Mouse (Mus musculus) kidney, postnatal 25 days (tissue): ENCODE results near the gene Ece1.

Experiments
- DNase-seq, 2 experiments: peaks; one replicate each; pipeline ENCODE4 v3.0.0; 2021; ENCODE audit warnings: mixed read lengths in 2 of 2

Gene Ece1

DNA sequence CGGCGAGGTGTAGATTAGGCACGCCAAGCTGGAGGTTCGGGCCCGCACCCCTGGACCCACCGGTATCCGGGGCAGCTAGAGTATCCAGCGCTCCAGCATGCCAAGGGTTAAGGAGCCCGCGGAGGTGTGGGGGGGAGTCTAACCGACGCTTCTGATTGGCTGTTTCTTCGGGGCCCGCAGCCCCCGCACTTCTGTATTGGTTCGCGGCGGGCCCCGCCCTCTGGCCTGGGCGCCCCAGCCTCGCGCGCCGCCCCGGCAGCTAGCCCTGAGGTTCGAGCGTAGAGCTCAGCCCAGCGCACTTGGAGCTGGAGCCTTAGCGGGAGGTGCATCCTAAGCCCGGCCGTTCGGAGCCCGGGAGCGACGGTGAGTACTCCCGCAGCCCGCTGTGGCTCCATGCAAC, at the start of gene Ece1:
TSS of gene Ece1 (plus strand) at position 219 of the 400 bp plus-strand sequence.
- DNase-seq, result peak; percentile 93 to 97

DNA sequence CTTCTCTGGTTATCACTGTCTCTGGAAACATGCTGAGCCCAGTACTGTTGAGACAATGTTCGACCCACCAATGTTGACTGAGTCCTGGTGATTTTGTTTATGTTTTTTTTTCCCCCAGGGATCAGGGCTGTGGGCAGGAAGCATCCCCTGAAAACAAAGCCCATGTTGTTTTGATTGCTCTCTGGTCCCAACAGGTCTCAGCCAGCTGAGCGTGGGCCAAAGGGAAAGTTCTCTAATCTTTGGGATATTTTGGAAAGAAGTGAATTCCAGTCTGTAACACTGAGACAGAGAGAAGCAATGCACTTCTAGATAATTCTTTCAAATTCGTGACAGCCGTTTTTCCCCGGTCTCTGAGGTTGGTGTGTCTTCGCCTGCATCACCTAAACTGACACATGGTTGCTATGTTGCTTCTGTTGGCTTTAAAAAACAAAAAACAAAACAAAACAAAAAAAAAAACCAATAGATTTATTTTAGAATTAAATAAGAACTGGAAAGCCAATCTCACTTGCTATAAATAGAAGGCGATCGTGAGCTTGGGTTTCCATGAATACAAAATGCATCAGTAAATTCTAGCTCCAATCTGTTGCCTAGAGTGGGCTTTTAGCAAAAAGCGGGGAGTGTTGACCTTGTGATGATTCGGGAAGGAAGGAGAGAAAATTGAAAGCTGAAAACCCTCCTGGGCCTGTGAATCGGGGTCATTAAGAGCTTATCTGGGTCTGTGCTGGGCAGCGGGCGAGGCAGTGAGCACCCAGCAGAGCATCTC, 48.9 kb upstream of the Ece1 start:
- DNase-seq, result no peak

DNA sequence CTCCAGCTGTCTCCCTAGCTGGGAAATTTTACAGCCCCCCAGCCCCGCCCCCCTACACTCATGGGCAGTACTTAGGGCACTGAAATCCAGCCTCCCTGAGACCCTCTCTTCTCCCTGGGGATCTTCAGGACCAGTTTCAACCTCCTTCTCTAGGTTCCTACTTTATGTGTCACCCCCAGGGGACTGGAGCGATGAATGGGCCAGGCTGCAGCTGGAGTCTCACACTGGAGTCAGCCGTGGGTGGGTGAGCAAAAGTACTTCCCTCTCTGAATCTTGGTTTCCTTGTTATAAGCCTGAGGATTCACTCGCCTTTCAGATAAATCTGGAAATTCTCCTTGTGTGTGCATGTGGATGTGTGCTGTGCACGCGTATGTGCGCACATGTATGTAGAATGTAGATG, 47.9 kb upstream of the Ece1 start:
- DNase-seq, result no peak

- DNase-seq, result no peak
Observed at GRCm38 (mm10) chr4:137815473-137815872, 46.6 kb upstream of the Ece1 start.

DNA sequence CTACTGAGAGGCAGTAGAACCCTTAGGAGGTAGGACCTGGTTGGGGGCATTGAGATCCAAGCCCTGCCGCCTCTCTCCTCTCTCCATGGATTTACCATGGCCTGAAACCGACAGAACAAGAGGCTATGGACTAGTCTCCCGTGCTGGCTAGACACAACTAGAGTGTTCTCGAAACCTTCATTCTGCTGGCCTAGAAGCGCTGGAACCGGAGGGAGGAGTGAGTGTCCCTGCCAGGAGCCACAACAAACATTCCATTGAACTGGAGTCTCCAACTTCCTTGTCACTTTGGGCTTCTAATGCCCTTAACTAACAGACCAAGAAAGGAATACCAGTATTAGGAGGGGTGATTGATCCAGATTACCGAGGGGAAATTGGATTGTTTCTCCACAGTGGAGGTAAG, 45.8 kb upstream of the Ece1 start:
- DNase-seq, result no peak

- no peak for DNase-seq
Observed at GRCm38 (mm10) chr4:137818341-137818740, 43.7 kb upstream of the Ece1 start.

GRCm38 (mm10) chr4:137819487-137819886, 42.5 kb upstream of the Ece1 start:
- DNase-seq, result peak in 1 of 2 experiments; percentile 11

DNA sequence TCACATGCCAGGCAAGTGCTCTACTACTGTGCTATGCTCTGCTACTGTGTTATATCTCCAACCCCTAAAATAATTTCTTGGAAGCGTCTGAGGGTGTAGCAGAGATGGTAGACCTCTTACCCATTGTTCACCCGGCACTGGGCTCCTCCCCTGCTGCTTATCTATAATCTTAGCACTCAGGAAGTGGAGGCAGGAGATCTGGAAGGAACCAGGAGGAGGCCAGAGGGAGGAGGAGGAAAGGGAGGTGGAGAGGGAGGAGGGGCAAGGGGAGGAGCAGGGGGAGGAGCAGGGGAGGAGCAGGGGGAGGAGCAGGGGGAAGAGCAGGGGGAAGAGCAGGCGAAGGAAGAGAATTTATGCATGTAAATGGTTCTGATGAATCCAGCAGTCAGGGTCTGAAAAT, 41.3 kb upstream of the Ece1 start:
- DNase-seq, result no peak

DNA sequence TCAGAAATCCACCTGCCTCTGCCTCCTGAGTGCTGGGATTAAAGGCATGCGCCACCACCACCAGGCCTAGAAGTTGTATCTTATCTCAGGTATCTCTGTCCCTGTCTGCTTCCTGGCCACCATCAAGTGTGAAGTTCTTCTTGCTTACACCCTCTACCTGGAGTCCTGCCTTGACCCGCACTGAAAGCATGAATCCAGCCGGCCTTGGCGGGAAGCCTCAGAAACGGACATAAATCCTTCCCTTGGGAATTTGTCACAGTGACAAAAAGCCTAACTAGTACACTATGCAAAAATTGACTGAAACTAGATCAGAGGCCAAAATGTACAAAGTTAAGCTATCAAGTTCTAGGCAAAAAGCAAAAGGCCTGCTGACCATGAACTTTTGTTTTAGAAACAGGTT, 39.5 kb upstream of the Ece1 start:
- DNase-seq, result no peak

DNA sequence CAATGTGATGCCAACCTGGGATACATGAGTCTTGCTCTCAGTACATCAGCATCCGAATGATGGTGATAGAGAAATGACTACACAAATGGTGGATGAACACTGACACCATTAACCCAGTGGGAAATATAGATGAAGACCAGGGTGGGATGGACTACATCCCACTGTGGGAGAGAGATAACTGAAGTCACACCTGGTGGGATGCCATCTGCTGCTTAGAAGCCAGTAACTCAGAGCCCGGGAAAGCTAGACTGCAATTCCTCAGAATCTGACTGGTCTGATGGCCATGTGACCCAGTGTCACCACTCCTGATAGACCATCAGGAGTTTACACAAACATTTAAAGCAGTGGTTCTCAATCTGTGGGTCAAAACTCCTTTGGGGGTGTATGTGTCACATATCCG, 38.5 kb upstream of the Ece1 start:
- no peak for DNase-seq

DNA sequence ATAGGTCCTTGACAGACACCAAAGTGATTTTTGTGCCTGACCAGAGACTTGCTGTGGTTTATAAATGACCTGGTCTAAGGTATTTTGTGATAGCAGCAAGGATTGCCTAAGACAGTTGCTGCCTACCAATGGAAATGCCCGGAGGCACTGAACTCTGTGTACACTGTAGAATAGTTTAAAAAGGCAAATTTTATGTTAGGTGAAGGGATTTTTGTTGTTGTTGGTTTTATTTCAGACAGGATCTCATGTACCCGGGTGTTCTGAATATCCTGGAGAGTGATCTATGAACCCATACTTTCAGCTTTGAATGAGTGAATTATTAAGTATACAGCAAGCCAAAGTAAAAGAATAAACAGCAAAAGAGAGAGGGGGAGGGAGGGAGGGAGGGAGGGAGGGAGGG, 37.2 kb upstream of the Ece1 start:
- DNase-seq, result peak in 1 of 2 experiments; percentile 15

GRCm38 (mm10) chr4:137830380-137830779, 31.7 kb upstream of the Ece1 start:
- peak in 1 of 2 experiments; percentile 44 for DNase-seq

GRCm38 (mm10) chr4:137831598-137831997, 30.4 kb upstream of the Ece1 start:
- DNase-seq, result peak in 1 of 2 experiments; percentile 21

DNA sequence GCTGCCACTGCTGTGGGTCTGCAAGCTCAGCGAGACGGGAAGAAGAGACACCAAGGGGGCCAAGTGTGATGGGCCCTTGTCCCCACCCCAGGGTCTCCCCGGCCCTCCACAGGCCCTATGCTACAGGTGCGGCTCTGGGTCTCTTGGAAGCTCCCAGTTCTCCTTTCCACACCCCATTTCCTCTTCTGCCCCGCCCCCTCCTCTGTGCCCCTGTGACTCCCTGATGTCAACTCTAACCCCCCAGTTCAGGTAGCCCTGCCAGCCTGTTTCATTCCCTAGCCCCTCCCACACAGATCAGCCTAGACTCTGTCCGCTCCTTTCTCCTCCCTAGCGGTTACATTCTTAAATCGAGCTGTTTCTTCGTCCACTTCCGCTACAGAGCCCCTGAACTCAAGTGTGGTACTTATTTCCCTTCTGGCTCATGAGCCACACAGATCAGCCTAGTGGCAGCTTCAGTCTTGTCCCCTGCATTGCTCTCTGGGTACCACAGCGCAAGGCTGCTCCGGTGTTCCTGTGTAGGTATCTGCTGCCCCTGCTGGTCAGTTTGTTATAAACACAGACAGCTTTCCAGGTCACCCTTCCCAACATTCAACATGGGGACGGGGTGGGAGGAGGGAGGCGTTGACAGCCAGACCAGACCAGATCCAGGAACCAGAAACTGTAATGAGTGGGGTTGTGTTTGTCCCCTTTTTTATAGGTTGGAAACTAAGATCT, 26.3 kb upstream of the Ece1 start:
- DNase-seq, result peak; percentile 89 to 93

- DNase-seq, result peak in 1 of 2 experiments; percentile 23
Observed at GRCm38 (mm10) chr4:137836741-137837140, 25.3 kb upstream of the Ece1 start.

- DNase-seq, result peak; percentile 83 to 93
Observed at GRCm38 (mm10) chr4:137837792-137838191, 24.2 kb upstream of the Ece1 start.

DNA sequence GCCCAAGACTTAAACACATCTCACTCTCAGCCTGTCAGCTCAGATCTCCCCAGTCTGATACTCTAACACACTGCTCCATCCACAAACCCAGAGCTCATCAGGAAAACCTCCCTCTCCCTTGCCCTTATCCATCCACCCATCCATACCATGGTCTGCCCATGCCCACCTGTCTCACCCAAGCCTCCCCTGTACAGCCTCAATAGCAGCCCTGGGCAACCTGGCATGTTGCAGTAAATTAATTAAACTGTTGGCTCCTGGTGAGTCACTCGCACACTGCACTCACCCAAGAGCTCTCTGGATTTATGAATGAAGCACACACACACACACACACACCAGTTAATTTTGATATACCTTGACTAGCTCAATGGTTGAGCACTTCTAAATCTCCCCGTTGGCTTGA, 23.2 kb upstream of the Ece1 start:
- DNase-seq, result peak in 1 of 2 experiments; percentile 26

DNA sequence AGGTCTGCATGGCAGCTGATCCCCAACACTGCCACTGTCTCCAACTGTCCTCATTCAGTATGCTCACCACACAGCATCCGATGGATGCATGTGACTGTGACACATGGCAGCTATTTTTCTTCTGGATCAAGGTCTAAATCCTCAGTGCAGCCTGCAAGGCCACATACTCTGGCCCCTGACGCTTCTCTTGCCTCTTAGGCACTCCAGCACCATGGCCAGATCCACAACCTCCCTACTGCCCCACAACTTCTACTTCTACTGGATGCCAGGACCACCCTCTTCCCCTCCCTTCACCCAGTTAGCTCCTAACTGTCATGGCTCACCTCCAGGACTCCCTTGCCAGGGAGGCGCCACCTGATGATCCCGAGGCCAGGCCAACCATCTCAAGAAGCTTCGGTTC, 22.6 kb upstream of the Ece1 start:
- peak in 1 of 2 experiments; percentile 37 for DNase-seq

DNA sequence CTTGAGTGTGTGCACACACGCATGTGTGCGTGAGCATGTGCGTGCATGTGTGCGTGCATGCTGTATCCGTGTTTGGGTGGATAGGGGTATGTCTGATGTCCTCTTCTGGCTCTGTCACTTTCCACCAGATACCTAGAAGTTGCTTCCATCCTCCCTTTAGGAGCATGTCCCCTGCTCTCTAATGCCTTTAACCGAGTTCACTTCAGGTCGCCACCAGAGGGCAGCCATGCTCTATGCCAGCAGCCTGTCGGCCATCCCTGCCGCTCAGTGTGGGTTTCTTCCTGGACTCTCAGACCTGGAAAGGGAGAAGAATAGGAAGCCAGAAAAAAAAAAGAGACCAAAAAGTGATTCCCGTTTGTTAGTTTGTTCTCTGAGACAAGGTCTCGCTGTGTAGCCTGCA, 17.4 kb upstream of the Ece1 start:
- peak; percentile 83 to 89 for DNase-seq

DNA sequence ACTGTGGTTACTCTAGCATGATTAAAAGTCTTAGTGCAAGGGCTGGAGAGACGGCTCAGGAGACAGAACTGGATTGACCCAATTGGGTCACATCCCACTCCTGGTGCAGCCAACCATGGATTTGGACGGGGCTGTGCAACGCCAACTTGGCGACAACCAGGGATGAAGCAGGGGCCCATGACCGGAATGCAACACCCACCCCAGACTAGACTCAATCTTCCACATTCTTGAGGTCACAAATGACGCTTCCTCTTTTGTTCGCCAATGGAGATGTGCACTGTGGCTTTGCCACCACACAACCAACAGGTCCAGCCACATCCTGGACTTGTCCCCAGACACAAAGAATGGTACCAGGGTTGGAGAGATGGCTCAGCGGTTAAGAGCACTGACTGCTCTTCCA, 14.4 kb upstream of the Ece1 start:
- peak in 1 of 2 experiments; percentile 36 for DNase-seq

GRCm38 (mm10) chr4:137850161-137850560, 11.9 kb upstream of the Ece1 start:
- DNase-seq, result no peak

GRCm38 (mm10) chr4:137851484-137851883, 10.6 kb upstream of the Ece1 start:
- DNase-seq, result peak; percentile 79 to 80

GRCm38 (mm10) chr4:137853822-137854221, 8.2 kb upstream of the Ece1 start:
- DNase-seq, result no peak

DNA sequence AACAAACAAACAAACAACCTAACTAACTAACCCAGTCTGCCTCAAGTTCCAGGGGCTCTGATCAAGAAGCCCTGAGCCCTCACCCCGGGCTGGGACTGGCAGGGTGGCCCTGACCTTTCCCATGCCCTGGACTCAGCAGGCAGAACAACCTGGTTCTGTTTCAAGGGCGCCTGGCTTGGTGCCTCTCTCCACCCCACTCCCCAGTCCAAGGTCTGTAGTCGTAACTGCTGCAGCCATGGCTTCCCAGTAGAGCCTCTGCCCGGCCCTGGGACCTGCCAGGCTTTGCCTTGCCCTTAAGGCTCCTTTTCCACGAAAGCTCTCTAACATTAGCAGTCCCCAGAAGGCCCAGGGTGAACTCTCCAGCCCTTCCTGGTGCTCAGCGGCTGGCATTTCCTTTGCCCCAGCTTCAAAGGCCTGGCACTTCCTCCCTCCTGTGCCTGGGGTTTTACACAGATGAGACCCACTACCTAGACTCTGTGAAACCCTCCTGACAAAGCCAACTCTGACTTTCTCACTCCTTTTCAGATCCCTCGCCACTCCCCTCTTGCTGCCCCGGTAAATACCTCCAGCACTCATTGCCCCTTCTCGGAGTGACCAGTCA, 6.2 kb upstream of the Ece1 start:
- peak; percentile 78 to 93 for DNase-seq
